Mouse (Mus musculus): ENCODE results near the gene Vav3. TPM values are rescaled to one million over a fixed set of nuclear protein-coding genes. Genes with fewer than 3 reads are reported as not detected.

Vav3 gene
- 18.9 TPM for polyA plus RNA-seq (2014; fragmentation: Illumina TruSeq; extraction: RNeasy Lipid Tissue Mini Kit (QIAGEN cat#74804); ENCODE audit: low replicate concordance)

DNA sequence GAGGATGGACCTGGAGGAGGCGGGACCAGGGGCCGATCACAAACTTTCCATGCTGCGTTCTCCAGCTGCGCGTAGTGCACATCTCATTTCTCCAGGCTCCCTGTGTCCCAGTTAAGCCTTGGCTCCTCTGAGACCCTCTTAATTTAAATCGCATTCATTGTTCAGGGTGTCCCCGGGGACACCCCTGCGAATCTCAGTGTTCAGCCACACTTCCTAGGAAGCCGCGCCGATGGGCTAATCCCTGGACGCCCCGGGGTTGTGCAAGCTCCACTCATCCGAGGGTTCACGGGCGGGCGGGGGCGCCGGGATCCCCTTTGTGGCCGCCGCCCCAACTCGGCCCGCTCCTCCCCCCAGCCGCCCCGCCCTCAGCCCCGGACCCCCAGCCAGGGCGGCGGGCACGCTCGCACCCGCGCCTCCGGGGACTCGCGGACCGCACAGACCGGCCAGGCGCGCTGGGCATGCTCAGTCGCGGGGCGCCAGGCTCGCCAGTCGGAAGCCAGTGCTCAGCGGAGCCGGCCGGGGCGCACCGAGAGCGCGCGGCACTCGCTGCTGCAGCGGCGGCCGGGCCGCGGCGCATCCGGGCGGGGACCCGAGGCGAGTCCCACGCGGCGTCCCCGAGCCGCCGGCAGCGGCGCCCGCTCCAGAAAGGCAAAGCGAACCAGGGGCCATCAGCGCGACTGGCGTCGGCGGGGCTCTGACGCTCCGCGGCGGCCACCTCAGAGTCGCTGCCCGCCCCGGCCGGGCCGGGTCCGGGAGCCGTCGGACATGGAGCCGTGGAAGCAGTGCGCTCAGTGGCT lies at the start of gene Vav3:
TSS of gene Vav3 (plus strand) at position 380 of the 797 bp plus-strand sequence.

Other genes with a start within 250 kb of the Vav3 start
- gene Slc25a24, start 217.5 kb upstream of the Vav3 start, polyA plus RNA-seq (2014; fragmentation: Illumina TruSeq; extraction: RNeasy Lipid Tissue Mini Kit (QIAGEN cat#74804); ENCODE audit: low replicate concordance), result 248 TPM